Mouse (Mus musculus): ENCODE data around the gene Pitpnb.
A peak's percentile ranks its signal among the peaks of the same experiment; 100 is the strongest.

Gene Pitpnb

GRCm38 (mm10) chr5:111398471-111398870 is 67.9 kb downstream of the Pitpnb start:
- H3K27me3 ChIP-seq (ENCODE audit: control insufficient read depth, insufficient read depth, low read length, poor library complexity, severe bottlenecking): no peaks in the 10 kb centered on the region; the same call in 1 of the 2 replicates
- no peaks in the 10 kb centered on the region for H3K36me3 ChIP-seq (ENCODE audit: control insufficient read depth, insufficient read depth, low read length, poor library complexity, severe bottlenecking)
- DNase-seq (ENCODE audit: low read depth, low spot score): no peak

GRCm38 (mm10) chr5:111399271-111399670 is 68.7 kb downstream of the Pitpnb start:
- DNase-seq (ENCODE audit: low read depth, low spot score): no peak
- H3K36me3 ChIP-seq (ENCODE audit: control insufficient read depth, insufficient read depth, low read length, poor library complexity, severe bottlenecking): no peaks in the 10 kb centered on the region
- H3K27me3 ChIP-seq (ENCODE audit: control insufficient read depth, insufficient read depth, low read length, poor library complexity, severe bottlenecking): no peaks in the 10 kb centered on the region; the same call in 1 of the 2 replicates

- no peaks in the 10 kb centered on the region for H3K36me3 ChIP-seq (ENCODE audit: control insufficient read depth, insufficient read depth, low read length, poor library complexity, severe bottlenecking)
- H3K27me3 ChIP-seq (ENCODE audit: control insufficient read depth, insufficient read depth, low read length, poor library complexity, severe bottlenecking): no peaks in the 10 kb centered on the region
- no peak for DNase-seq (ENCODE audit: low read depth, low spot score)
Observed at GRCm38 (mm10) chr5:111401879-111402650, 71.5 kb downstream of the Pitpnb start.

GRCm38 (mm10) chr5:111402651-111402996 is 72.1 kb downstream of the Pitpnb start:
- no peaks in the 10 kb centered on the region for H3K36me3 ChIP-seq (ENCODE audit: control insufficient read depth, insufficient read depth, low read length, poor library complexity, severe bottlenecking)
- no peak for DNase-seq (ENCODE audit: low read depth, low spot score)
- H3K27me3 ChIP-seq (ENCODE audit: control insufficient read depth, insufficient read depth, low read length, poor library complexity, severe bottlenecking): no peaks in the 10 kb centered on the region

- DNase-seq (ENCODE audit: low read depth, low spot score): no peak
- no peaks in the 10 kb centered on the region for H3K27me3 ChIP-seq (ENCODE audit: control insufficient read depth, insufficient read depth, low read length, poor library complexity, severe bottlenecking)
- H3K36me3 ChIP-seq (ENCODE audit: control insufficient read depth, insufficient read depth, low read length, poor library complexity, severe bottlenecking): no peaks in the 10 kb centered on the region
Observed at GRCm38 (mm10) chr5:111404721-111405120, 74.2 kb downstream of the Pitpnb start.

- Histone ChIP-seq H3K36me3 (ENCODE audit: control insufficient read depth, insufficient read depth, low read length, poor library complexity, severe bottlenecking) (no peaks in the 10 kb centered on the region), H3K27me3 (ENCODE audit: control insufficient read depth, insufficient read depth, low read length, poor library complexity, severe bottlenecking) (no peaks in the 10 kb centered on the region)
- no peak for DNase-seq (ENCODE audit: low read depth, low spot score)
Observed at GRCm38 (mm10) chr5:111408470-111409105, 78.0 kb downstream of the Pitpnb start.

- Histone ChIP-seq H3K27me3 (ENCODE audit: control insufficient read depth, insufficient read depth, low read length, poor library complexity, severe bottlenecking) (no peaks in the 10 kb centered on the region), H3K36me3 (ENCODE audit: control insufficient read depth, insufficient read depth, low read length, poor library complexity, severe bottlenecking) (no peaks in the 10 kb centered on the region)
- DNase-seq (ENCODE audit: low read depth, low spot score): no peak
Observed at GRCm38 (mm10) chr5:111409412-111410044, 79.0 kb downstream of the Pitpnb start.

GRCm38 (mm10) chr5:111410665-111411064 is 80.1 kb downstream of the Pitpnb start:
- no peak for DNase-seq (ENCODE audit: low read depth, low spot score)
- Histone ChIP-seq H3K27me3 (ENCODE audit: control insufficient read depth, insufficient read depth, low read length, poor library complexity, severe bottlenecking) (no peaks in the 10 kb centered on the region), H3K36me3 (ENCODE audit: control insufficient read depth, insufficient read depth, low read length, poor library complexity, severe bottlenecking) (no peaks in the 10 kb centered on the region)

GRCm38 (mm10) chr5:111414192-111414591 is 83.6 kb downstream of the Pitpnb start:
- peak; percentile 61 for DNase-seq (ENCODE audit: low read depth, low spot score)
- Histone ChIP-seq H3K27me3 (ENCODE audit: control insufficient read depth, insufficient read depth, low read length, poor library complexity, severe bottlenecking) (no peaks in the 10 kb centered on the region), H3K36me3 (ENCODE audit: control insufficient read depth, insufficient read depth, low read length, poor library complexity, severe bottlenecking) (no peaks in the 10 kb centered on the region)

- Histone ChIP-seq H3K27me3 (ENCODE audit: control insufficient read depth, insufficient read depth, low read length, poor library complexity, severe bottlenecking) (no peaks in the 10 kb centered on the region), H3K36me3 (ENCODE audit: control insufficient read depth, insufficient read depth, low read length, poor library complexity, severe bottlenecking) (no peaks in the 10 kb centered on the region)
Observed at GRCm38 (mm10) chr5:111414770-111415249, 84.2 kb downstream of the Pitpnb start.

GRCm38 (mm10) chr5:111415575-111415974 is 85.0 kb downstream of the Pitpnb start:
- Histone ChIP-seq H3K36me3 (ENCODE audit: control insufficient read depth, insufficient read depth, low read length, poor library complexity, severe bottlenecking) (no peaks in the 10 kb centered on the region), H3K27me3 (ENCODE audit: control insufficient read depth, insufficient read depth, low read length, poor library complexity, severe bottlenecking) (no peaks in the 10 kb centered on the region)
- no peak for DNase-seq (ENCODE audit: low read depth, low spot score)

More at GRCm38 (mm10) chr5:111414770-111415249, 84.2 kb downstream of the Pitpnb start:
- no peak for DNase-seq (ENCODE audit: low read depth, low spot score)

GRCm38 (mm10) chr5:111416048-111416447 is 85.5 kb downstream of the Pitpnb start:
- H3K36me3 ChIP-seq (ENCODE audit: control insufficient read depth, insufficient read depth, low read length, poor library complexity, severe bottlenecking): no peaks in the 10 kb centered on the region
- no peak for DNase-seq (ENCODE audit: low read depth, low spot score)

GRCm38 (mm10) chr5:111416591-111417374 is 86.2 kb downstream of the Pitpnb start, which contains the start of gene Mn1:
TSS of gene Mn1 (plus strand) at chr5:111417362.
- peak; percentile 14 for DNase-seq (ENCODE audit: low read depth, low spot score)
- Histone ChIP-seq H3K36me3 (ENCODE audit: control insufficient read depth, insufficient read depth, low read length, poor library complexity, severe bottlenecking) (no peaks in the 10 kb centered on the region), H3K27me3 (ENCODE audit: control insufficient read depth, insufficient read depth, low read length, poor library complexity, severe bottlenecking) (no peaks in the 10 kb centered on the region)

More at GRCm38 (mm10) chr5:111416048-111416447, 85.5 kb downstream of the Pitpnb start:
- no peaks in the 10 kb centered on the region for H3K27me3 ChIP-seq (ENCODE audit: control insufficient read depth, insufficient read depth, low read length, poor library complexity, severe bottlenecking)

GRCm38 (mm10) chr5:111417378-111418131 is 87.0 kb downstream of the Pitpnb start:
- Histone ChIP-seq H3K36me3 (ENCODE audit: control insufficient read depth, insufficient read depth, low read length, poor library complexity, severe bottlenecking) (no peaks in the 10 kb centered on the region), H3K27me3 (ENCODE audit: control insufficient read depth, insufficient read depth, low read length, poor library complexity, severe bottlenecking) (no peaks in the 10 kb centered on the region)
- DNase-seq (ENCODE audit: low read depth, low spot score): no peak
